Mouse (Mus musculus) liver, embryonic 14.5 days (tissue): ENCODE data around the gene Blzf1. TPM values are rescaled to one million over a fixed set of nuclear protein-coding genes. Genes with fewer than 3 reads are reported as not detected.

Experiments used
- ATAC-seq: fragments of 200-750 bp; cut with Nextera tagmentation; 2 replicates; pipeline ENCODE4 v1.8.0; 2017; ENCODE audit warnings: moderate number of reproducible peaks, mild to moderate bottlenecking, moderate library complexity; ENCODE audit not compliant: insufficient read depth
- DNase-seq, 3 experiments: peaks; one replicate each; pipeline ENCODE4 v3.0.0-alpha.2; 2012 to 2013; ENCODE audit warnings: low read depth in 3 of 3, low spot score in 3 of 3
- H3K27ac ChIP-seq: fragments of 300-500 bp; sonication (generic); 2 replicates; pipeline ENCODE4 v1.5.1; 2014; ENCODE audit warnings: moderate library complexity, mild to moderate bottlenecking, control low read depth, inconsistent platforms
- H3K27me3 ChIP-seq: fragments of 300-500 bp; sonication (generic); 2 replicates; pipeline ENCODE4 v1.6.1; 2014; ENCODE audit warnings: mild to moderate bottlenecking, low read length, moderate library complexity; ENCODE audit not compliant: control insufficient read depth, insufficient read depth
- H3K36me3 ChIP-seq: fragments of 300-500 bp; sonication (generic); replicated peaks from 2 replicates; pipeline ENCODE4 v1.6.1; 2014; ENCODE audit warnings: low read depth; ENCODE audit not compliant: control insufficient read depth, insufficient read depth
- H3K4me1 ChIP-seq, 2 experiments: fragments of 200-500 bp in 1 of 2; fragments of 300-500 bp in 1 of 2; sonication (generic) in 1 of 2; replicated peaks; 2 replicates each; pipeline ENCODE4 v1.6.1; 2012 to 2014; ENCODE audit warnings: antibody characterized with exemption in 1 of 2, inconsistent platforms in 1 of 2, low read length in 1 of 2; ENCODE audit not compliant: control insufficient read depth in 2 of 2, insufficient read depth in 2 of 2
- H3K4me2 ChIP-seq: fragments of 300-500 bp; sonication (generic); 2 replicates; pipeline ENCODE4 v1.6.1; 2014; ENCODE audit warnings: low read depth, mild to moderate bottlenecking, control low read depth, moderate library complexity
- H3K4me3 ChIP-seq, 2 experiments: fragments of 200-500 bp in 1 of 2; fragments of 300-500 bp in 1 of 2; sonication (generic) in 1 of 2; 2 replicates each; pipeline ENCODE4 v1.5.1; 2012 to 2014; ENCODE audit warnings: low read depth in 2 of 2, low read length in 2 of 2, mild to moderate bottlenecking in 2 of 2, control low read depth in 1 of 2, inconsistent platforms in 1 of 2, moderate library complexity in 1 of 2; ENCODE audit not compliant: insufficient read depth in 1 of 2
- H3K9ac ChIP-seq: fragments of 300-500 bp; sonication (generic); replicated peaks from 2 replicates; pipeline ENCODE4 v1.6.1; 2014; ENCODE audit warnings: mild to moderate bottlenecking, control low read depth, moderate library complexity
- H3K9me3 ChIP-seq: fragments of 300-500 bp; sonication (generic); 2 replicates; pipeline ENCODE4 v1.6.1; 2016; ENCODE audit warnings: low read length, mixed read lengths; ENCODE audit not compliant: control insufficient read depth
- CTCF ChIP-seq: IDR thresholded peaks from 2 replicates; pipeline ENCODE4 v1.5.1; 2016; ENCODE audit warnings: antibody characterized with exemption, low read depth, control low read depth
- EP300 ChIP-seq: IDR thresholded peaks from 2 replicates; pipeline ENCODE4 v1.6.1; 2016; ENCODE audit warnings: antibody characterized with exemption, low read depth
- WGBS: fragments of 180-500 bp; shearing (Covaris S2); extraction: QIAGEN DNeasy Blood & Tissue Kit; methylation state at CpG from one replicate; pipeline ENCODE4 v1.1.7; 2014; ENCODE audit not compliant: insufficient replicate concordance; 5-methylcytosine and 5-hydroxymethylcytosine counted together
- polyA plus RNA-seq, 2 experiments: library from polyadenylated mRNA; depleted of rRNA in 1 of 2; stranded (reverse) in 1 of 2; unstranded in 1 of 2; fragments of >200 nt; fragmentation: Nextera tagmentation in 1 of 2; extraction: Ambion mirVana in 1 of 2; gene quantifications; 2 replicates each; pipeline versions ENCODE4 v1.2.1 to v1.2.3; 2012 to 2014

Blzf1 gene
- polyA plus RNA-seq, 2 experiments, result 4.1 to 8.5 TPM

GRCm38 (mm10) chr1:164273659-164274058, 33.6 kb downstream of the Blzf1 start:
- Histone ChIP-seq H3K36me3 (no peaks in the 10 kb centered on the region), H3K9ac (no peak overlapping the region), H3K4me3 (no peak overlapping the region), H3K27me3 (no peaks in the 10 kb centered on the region), H3K9me3 (no peaks in the 10 kb centered on the region), H3K27ac (no peak overlapping the region), H3K4me1 (peaks cover 0 to 5% of the 10 kb centered on the region in 2 experiments; a peak in 1 of 4 replicates), H3K4me2 (no peak overlapping the region)
- WGBS, result 64% methylated on average over 6 of the region's 6 CpGs
- DNase-seq, result no peak
- no peak for TF ChIP-seq CTCF
- TF ChIP-seq EP300, result no peak
- ATAC-seq, result no peak

GRCm38 (mm10) chr1:164270941-164271340, 36.3 kb downstream of the Blzf1 start:
- no peaks in the 10 kb centered on the region for H3K27me3 ChIP-seq
- DNase-seq, result no peak
- H3K9ac ChIP-seq, result no peak overlapping the region

GRCm38 (mm10) chr1:164261553-164261952, 45.7 kb downstream of the Blzf1 start:
- ATAC-seq (no peak), DNase-seq (no peak)
- 80% methylated on average over 7 of the region's 7 CpGs for WGBS
- no peaks in the 10 kb centered on the region for H3K27me3 ChIP-seq
- H3K4me1 ChIP-seq, result no peaks in the 10 kb centered on the region
- no peak overlapping the region for H3K4me3 ChIP-seq
- TF ChIP-seq EP300 (no peak), CTCF (no peak)
- no peak overlapping the region for H3K27ac ChIP-seq
- H3K9ac ChIP-seq, result no peak overlapping the region
- peaks cover 15% of the 10 kb centered on the region for H3K36me3 ChIP-seq
- H3K9me3 ChIP-seq, result no peaks in the 10 kb centered on the region
- no peak overlapping the region for H3K4me2 ChIP-seq

More at GRCm38 (mm10) chr1:164270941-164271340, 36.3 kb downstream of the Blzf1 start:
- Histone ChIP-seq H3K4me1 (peaks cover 0 to 3% of the 10 kb centered on the region in 2 experiments; a peak in 1 of 4 replicates), H3K4me2 (no peak overlapping the region), H3K36me3 (no peaks in the 10 kb centered on the region), H3K27ac (no peak overlapping the region), H3K9me3 (no peaks in the 10 kb centered on the region), H3K4me3 (no peak overlapping the region)
- TF ChIP-seq EP300 (no peak), CTCF (no peak)
- WGBS, result 83% methylated on average over 7 of the region's 7 CpGs
- no peak for ATAC-seq

DNA sequence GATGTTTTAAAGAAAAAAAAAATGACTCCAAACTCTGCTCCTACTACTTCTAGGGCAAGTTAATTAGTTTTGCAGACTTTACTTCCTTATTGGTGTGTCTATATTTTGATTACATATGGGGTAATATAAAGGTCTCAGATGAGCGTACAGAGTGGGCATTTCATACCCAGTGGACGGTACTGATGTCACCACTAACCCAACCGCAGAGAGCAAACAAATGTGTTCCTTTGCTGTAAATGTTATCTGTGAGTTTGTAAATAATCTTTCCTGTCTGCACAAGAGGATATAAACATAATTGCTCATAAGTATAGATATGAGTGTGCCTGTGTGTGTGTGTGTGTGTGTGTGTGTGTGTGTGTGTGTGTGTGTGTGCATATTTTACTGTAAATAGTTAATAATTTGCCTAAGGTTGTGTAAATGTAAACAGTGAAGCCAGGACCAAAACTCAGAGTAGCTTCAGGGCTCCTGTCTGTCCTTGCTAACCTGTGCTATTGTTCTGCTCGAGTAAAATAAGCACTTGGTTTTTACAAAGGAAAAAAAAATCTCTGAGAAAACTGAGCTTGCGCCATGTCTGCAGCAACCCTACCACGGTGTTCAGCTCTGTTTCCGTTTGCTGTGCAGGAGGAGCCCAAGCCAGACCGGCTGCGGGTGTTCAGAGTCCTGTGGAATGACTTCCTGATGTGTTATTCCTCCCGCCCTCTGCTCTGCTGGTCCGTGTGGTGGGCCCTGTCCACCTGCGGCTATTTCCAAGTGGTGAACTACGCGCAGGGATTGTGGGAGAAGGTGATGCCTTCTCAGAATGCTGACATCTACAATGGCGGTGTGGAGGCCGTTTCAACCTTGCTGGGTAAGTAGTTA, 46.9 kb downstream of the Blzf1 start:
- TF ChIP-seq EP300, result no peak
- TF ChIP-seq CTCF, result no peak
- Histone ChIP-seq H3K27me3 (no peaks in the 10 kb centered on the region), H3K9ac (no peak overlapping the region), H3K4me2 (peak overlapping the region; percentile 11; the same call in 1 of the 2 replicates), H3K27ac (no peak overlapping the region), H3K9me3 (no peaks in the 10 kb centered on the region), H3K36me3 (peaks cover 15% of the 10 kb centered on the region), H3K4me1 (no peaks in the 10 kb centered on the region), H3K4me3 (no peak overlapping the region)
- ATAC-seq, result no peak
- no peak for DNase-seq
- WGBS, result 76% methylated on average over 16 of the region's 16 CpGs

- no peaks in the 10 kb centered on the region for H3K27me3 ChIP-seq
- TF ChIP-seq EP300 (no peak), CTCF (no peak)
- 27% methylated on average over 3 of the region's 3 CpGs for WGBS
- no peak for ATAC-seq
- no peaks in the 10 kb centered on the region for H3K9me3 ChIP-seq
- no peak overlapping the region for H3K4me3 ChIP-seq
- no peak overlapping the region for H3K4me2 ChIP-seq
- DNase-seq, result no peak
- no peak overlapping the region for H3K9ac ChIP-seq
- peaks cover 2% of the 10 kb centered on the region; the same call in 1 of the 2 replicates for H3K36me3 ChIP-seq
- peaks cover 19 to 25% of the 10 kb centered on the region in 2 experiments for H3K4me1 ChIP-seq
- H3K27ac ChIP-seq, result no peak overlapping the region
Observed at GRCm38 (mm10) chr1:164254836-164255235, 52.5 kb downstream of the Blzf1 start.
